Mouse (Mus musculus) G1E-ER4 (cell line): ENCODE measurements around the gene Cox6b2. TPM values are rescaled to one million over a fixed set of nuclear protein-coding genes. Genes with fewer than 3 reads are reported as not detected.

ENCODE experiments used
- GATA1 ChIP-seq: IDR thresholded peaks from one replicate; pipeline ENCODE4 v1.8.0; 2012; ENCODE audit warnings: low read length, inconsistent platforms
- polyA plus RNA-seq: library from polyadenylated mRNA; stranded (reverse); fragments of >175 nt; gene quantifications from 2 replicates; pipeline ENCODE4 v1.2.3, GENCODE M21; 2012

The Cox6b2 gene
- polyA plus RNA-seq, 1 experiment = 159 TPM

DNA sequence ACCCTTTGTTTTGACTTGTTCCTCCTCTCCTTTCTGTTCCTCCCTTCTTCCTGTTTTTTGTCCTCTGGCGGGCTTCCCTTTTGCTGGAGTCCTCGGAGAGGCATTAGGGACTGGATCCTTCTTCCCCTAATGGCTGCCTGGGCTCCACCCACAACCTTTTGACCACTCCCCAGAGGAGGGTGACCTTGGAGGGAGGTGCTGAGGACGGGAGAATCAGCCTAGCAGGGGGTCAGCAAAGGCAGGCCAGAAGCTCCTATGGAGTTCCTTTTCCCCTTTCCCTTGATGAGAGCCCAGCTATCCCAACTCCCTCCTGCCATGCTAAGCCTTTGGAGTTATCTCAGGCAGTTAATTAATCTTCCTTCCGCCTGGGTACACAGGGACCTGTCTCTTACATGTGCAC lies 11.7 kb downstream of the Cox6b2 start:
- TF ChIP-seq GATA1 = no peak

DNA sequence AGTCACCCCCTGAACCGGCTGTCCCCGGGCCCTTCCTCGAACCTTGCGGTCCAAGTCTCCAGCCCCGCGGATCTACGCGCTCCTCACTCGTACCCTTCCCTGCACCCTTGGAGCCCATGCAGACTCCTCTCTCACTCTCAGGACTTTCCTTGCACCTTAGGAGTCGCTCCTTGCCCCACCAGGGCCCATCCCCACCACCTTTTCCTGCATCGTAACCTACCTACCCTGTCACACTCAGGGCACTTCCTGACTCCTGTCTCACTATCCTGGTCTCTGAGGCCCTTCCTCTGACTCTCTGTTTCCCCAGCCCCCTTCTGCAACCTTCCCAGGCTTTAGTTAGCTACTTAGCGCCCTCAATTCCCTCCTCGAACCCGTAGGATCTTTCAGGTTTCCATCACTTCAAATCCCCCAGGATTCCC lies 12.6 kb downstream of the Cox6b2 start:
- no peak for TF ChIP-seq GATA1

DNA sequence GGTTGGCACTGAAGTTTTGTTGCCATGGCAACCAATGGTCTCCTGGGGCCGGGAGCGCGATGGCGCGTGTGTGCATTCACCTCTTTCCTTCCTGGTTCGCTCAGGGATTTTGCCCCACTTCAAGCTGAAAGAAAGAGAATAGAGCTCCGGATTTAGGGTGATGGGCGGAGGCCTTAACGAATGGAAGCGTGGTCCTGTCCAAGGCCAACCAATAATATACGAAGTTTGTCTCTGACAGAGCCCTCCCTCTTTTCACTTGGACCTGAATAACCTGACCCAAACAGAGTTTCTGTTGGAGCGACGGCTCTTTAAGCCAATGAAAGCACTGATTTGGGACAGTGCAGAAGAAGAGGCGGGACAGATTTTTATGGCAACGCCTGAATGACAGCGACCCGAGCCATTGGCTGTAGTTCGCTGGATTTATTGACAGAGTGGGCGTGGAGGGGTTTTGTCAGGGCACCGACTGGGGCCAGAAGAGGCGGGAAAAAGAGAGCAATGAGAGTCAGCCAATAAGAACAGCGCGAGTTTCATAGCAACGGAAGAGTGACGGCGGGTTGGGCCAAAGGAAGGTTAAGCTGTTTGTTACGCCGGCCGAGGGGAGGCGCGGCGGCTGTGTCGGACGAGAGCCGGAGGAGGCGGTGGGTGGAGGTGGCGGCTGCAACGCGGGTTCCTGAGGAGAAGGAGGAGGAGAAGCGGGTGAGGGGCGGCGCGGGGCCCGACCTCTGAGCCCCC lies 13.2 kb downstream of the Cox6b2 start, which contains the start of gene Kmt5c:
TSS of gene Kmt5c (plus strand) at position 572 of the 732 bp plus-strand sequence.
- TF ChIP-seq GATA1 = no peak

DNA sequence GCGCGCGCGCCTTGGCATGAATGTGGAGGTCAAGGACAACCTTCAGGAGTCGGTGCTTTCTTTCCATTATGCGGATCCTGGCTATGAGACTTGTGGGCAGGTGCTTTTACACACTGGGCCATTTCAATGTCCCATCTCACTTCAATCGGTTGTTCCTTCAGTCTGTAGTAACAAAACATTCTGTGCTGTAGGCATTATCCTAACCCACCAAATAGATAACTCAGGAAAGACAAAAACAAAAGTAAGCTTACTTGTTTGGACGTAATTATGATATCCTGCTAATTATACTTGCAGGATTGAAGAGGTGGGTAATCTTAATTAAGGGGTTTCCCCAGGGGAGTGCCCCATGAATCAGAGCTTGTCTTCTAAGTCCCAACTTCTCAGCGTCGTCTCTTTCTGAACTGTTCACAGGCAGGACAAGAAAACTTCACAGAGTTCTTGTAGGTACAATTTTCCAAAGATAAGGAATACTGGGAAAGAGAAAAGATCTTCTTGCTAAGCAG lies 13.8 kb downstream of the Cox6b2 start:
- no peak for TF ChIP-seq GATA1

DNA sequence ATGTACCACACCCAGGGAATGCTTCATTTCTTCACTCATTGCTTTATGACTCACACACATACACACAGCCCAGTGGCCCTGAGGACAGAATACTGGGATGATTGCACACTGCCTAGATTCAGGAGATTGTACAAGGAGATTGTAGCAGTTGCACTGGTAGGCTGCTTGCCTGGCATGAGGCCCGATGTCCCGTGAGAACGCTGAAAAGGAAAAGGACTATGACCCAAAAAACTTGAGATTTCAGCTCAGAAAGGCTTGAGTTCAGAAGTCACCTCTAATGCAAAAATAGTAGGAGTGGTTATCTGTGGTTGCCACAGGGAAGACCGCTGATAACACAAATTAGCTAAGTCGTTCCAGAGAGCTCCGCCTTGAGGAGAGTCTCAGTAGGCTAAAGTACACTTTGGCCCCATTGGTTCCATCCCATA lies 19.9 kb downstream of the Cox6b2 start:
- TF ChIP-seq GATA1 = peak; percentile 76

DNA sequence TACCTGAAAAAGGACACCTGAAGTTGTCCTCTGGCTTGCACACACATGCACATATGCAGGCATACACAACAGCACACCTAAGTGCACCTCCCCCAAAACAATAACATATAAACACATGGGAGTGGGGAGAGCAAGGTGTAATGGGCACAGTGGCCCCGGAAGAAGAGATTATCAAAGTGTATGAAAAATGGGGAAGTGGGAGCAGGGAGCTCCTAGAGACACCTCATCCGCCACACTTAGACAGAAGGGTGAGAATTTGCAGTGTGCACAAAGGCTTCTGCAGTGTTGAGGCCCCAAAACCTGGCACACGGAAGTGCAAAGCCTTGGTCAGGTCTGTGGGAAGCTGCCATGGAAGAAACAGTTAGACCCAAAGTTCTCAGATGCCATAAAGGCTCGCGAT lies 21.8 kb downstream of the Cox6b2 start:
- no peak for TF ChIP-seq GATA1

DNA sequence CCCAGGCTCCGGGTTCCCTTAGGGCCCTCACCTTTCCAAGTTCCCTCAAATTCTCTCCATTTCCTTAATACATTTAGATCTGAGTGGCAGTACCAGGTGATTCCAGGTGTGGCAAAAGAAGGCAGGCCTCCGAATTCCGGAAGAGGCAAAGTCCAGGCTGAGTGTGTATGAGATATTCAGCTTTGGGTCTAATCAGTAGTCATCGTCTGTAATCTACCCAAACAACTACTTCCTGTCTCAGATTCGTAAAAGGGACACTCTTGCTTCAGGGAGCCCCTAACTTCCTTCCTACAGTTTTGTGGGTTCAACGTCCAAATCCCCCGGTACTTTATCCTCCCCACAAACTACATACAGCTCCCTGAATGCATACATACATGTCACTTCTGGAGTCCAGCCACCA lies 27.7 kb downstream of the Cox6b2 start, which contains the start of gene Tmem150b:
TSS of gene Tmem150b (minus strand) at position 81 of the 400 bp plus-strand sequence.
- no peak for TF ChIP-seq GATA1

DNA sequence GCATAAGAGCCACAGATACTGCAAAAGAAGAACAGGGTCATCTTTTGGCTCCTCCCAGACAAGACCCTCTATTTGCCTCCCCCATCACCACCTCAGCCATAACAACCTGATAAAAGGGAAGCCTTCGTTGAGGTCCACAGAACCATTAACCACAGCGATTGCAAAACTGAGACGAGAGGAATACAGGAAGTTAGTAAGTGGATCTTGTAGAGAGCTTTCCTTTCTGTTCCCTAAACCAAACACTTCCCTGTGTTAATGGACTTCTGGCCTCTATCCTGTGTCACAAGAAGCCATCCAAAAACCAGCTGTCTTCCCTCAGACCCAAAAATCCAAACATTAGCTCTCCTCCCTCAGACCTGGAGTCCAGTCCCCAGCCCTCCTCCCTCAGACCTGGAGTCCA lies 28.5 kb downstream of the Cox6b2 start:
- TF ChIP-seq GATA1 = no peak

DNA sequence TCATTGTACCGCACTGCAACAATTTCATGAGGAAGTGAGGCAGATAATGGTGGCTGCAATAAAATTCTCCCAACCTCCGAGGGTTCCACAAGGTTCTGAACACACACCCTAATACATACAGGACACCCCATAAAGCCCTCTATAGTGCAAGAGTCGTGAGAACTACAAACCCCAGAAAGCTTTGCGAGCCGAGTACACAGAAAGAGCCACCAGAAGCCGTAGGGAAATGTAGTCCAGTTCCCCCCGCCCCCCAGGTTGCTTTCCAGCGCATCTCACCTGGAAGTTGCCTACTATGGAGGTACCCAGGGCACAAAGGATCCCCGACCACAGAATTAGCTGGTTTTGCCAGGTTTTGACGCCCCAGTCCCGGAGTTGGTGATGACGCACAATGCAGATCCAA lies 29.4 kb downstream of the Cox6b2 start:
- TF ChIP-seq GATA1 = no peak

DNA sequence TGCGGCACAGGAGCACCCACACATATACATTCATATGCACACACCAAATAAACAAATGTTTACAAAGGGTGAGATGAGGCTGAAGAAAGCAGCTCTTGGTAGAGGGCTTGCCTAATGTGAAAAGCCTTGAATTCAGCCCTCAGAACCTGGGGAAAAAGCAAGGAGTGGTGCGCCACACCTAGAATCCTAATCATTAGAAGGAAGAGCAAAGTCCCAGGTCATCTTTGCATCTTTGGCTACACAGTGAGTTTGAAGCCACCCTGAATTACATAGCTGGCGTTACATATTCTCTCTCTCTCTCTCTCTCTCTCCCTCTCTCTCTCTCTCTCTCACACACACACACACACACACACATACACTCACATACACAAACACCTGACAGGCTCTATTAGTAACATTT lies 33.6 kb downstream of the Cox6b2 start:
- TF ChIP-seq GATA1 = no peak

DNA sequence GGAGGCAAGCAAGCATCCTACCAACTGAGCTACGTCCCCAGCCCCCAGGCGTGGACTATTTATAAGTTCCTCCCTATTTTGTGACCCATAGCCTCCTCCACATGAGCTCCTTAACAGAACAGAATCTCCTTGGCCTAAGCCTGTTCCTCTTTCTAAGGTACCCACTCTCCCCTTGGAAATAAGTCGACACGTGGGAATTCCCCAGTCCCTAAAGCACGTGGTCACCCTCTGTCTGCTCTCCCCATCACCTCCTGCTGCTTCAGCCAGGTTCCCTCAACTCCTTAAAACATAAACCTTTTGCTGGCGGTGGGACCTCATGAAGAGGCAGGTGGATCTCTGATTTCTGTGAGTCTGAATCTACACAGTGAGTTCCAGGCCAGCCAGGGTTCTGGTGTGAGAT lies 35.9 kb downstream of the Cox6b2 start:
- TF ChIP-seq GATA1 = no peak

DNA sequence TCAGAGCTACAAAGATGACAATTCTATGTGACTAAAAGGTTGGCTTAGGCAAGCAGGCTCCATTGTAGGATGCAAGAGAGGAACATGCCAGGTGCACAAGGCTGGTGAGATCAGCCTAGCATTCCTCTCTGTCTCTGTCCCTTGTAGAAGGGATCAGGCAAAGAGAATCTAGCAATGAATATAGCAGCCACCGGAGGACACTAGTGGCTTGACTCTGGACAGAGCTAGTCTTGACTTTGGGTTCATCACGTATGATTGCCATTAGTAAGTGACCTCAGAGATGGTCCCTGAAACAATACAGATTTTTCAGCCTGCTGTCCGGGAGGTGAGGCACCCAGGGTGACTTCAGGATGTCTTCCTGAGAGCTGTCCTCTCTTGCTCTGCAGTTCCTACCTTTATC lies 40.3 kb downstream of the Cox6b2 start:
- TF ChIP-seq GATA1 = no peak

DNA sequence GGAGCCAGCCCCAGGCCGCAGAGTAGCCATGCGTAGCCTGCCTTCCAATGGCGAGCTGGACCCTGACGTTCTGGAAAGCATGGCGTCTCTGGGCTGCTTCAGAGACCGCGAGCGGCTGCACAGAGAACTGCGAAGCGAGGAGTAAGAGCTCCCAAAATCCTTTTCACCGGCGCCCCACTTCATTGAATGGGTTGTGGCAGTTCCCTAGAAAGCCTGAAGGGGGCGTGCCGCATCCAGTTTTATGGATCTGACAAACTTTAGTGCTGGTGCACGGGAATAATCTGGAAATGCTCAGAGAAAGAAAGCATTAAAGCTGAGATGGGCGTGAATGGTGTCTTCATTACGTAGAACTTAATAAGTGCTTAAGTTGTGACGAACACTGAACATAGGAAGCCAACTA lies 47.8 kb downstream of the Cox6b2 start:
- TF ChIP-seq GATA1 = no peak

DNA sequence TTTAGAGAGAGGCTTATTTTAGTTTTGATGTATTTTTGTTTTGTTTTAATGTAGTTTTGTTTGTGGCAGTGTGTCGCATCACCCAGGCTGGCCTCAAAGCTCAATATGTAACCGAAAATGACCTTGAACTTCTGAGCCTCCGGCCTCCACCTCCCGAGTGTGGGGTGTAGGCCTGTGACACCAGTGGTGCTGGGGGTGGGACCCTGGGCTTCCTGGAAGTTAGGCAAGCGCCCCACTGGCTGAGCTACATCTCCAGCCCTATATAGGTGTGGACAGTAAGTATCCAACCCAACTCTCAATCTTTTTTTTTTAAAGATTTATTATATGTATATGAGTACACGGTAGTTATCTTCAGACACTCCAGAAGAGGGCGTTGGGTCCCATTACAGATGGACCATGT lies 49.7 kb downstream of the Cox6b2 start:
- TF ChIP-seq GATA1 = no peak

DNA sequence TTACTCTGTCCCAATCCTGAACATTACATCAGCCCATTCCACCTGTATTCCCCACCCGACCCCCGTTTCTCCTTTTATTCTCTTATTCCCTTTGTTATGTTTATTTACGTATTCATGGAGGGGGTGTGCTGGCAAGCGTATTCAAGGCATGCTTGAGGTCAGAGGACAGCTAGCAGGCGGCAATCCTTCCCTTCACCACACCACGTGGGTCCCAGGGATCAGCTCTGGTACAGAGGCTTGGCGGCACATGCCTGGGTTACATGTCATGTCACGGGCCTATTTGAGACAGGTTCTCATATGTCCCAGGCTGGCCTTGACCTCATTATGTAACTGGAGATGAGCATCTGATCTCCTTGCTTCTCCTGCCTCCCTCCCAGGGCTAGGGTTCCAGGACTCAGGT lies 50.6 kb downstream of the Cox6b2 start:
- TF ChIP-seq GATA1 = no peak

Other genes starting within 250 kb of the Cox6b2 start
- gene Tnnt1, start 236.7 kb downstream of the Cox6b2 start, polyA plus RNA-seq = 0.11 and 0.14 TPM in 2 replicates
- 0.81 and 1.2 TPM in 2 replicates for gene Tnni3, start 228.9 kb downstream of the Cox6b2 start, polyA plus RNA-seq
- 0.03 TPM in 1 of 2 replicates, not detected in the other for gene Dnaaf3, start 220.6 kb downstream of the Cox6b2 start, polyA plus RNA-seq
- gene Syt5, start 205.6 kb downstream of the Cox6b2 start, polyA plus RNA-seq = not detected in 2 replicates
- gene Ptprh, start 149.1 kb downstream of the Cox6b2 start, polyA plus RNA-seq = not detected in 2 replicates
- gene Tmem86b, start 121.7 kb downstream of the Cox6b2 start, polyA plus RNA-seq = 2.8 and 3.7 TPM in 2 replicates
- 272 and 281 TPM in 2 replicates for gene Ppp6r1, start 94.1 kb downstream of the Cox6b2 start, polyA plus RNA-seq
- 234 and 302 TPM in 2 replicates for gene Hspbp1, start 68.0 kb downstream of the Cox6b2 start, polyA plus RNA-seq
- gene Brsk1, start 62.5 kb downstream of the Cox6b2 start, polyA plus RNA-seq = not detected in 2 replicates
- 0.04 TPM in 1 of 2 replicates, not detected in the other for gene Tmem150b, start 27.8 kb downstream of the Cox6b2 start, polyA plus RNA-seq
- gene Kmt5c, start 13.0 kb downstream of the Cox6b2 start, polyA plus RNA-seq = 474 and 610 TPM in 2 replicates
- not detected in 2 replicates for gene Fam71e2, start 18.2 kb upstream of the Cox6b2 start, polyA plus RNA-seq
- gene Il11, start 29.8 kb upstream of the Cox6b2 start, polyA plus RNA-seq = 0.51 and 0.60 TPM in 2 replicates
- gene Tmem190, start 29.8 kb upstream of the Cox6b2 start, polyA plus RNA-seq = 0.12 TPM in 1 of 2 replicates, not detected in the other
- 128 and 187 TPM in 2 replicates for gene Tmem238, start 36.6 kb upstream of the Cox6b2 start, polyA plus RNA-seq
- gene Rpl28, start 39.8 kb upstream of the Cox6b2 start, polyA plus RNA-seq = 12,006 and 12,218 TPM in 2 replicates
- 434 and 528 TPM in 2 replicates for gene Ube2s, start 59.5 kb upstream of the Cox6b2 start, polyA plus RNA-seq
- not detected in 2 replicates for gene Shisa7, start 91.6 kb upstream of the Cox6b2 start, polyA plus RNA-seq
- 11.3 and 13.0 TPM in 2 replicates for gene Isoc2b, start 117.2 kb upstream of the Cox6b2 start, polyA plus RNA-seq
- gene Isoc2a, start 124.1 kb upstream of the Cox6b2 start, polyA plus RNA-seq = 10.8 and 31.1 TPM in 2 replicates
- not detected in 2 replicates for gene Gm36210, start 153.4 kb upstream of the Cox6b2 start, polyA plus RNA-seq
- 57.2 and 60.0 TPM in 2 replicates for gene Zfp628, start 162.1 kb upstream of the Cox6b2 start, polyA plus RNA-seq
- 1.8 TPM in 2 replicates for gene Nat14, start 168.9 kb upstream of the Cox6b2 start, polyA plus RNA-seq
- 0.05 TPM in 2 replicates for gene Ssc5d, start 172.7 kb upstream of the Cox6b2 start, polyA plus RNA-seq
- gene Sbk2, start 211.3 kb upstream of the Cox6b2 start, polyA plus RNA-seq = not detected in 2 replicates
- not detected in 2 replicates for gene Sbk3, start 218.1 kb upstream of the Cox6b2 start, polyA plus RNA-seq
- gene Zfp579, start 243.1 kb upstream of the Cox6b2 start, polyA plus RNA-seq = 0.04 and 0.05 TPM in 2 replicates